Mouse (Mus musculus) brown adipose tissue, adult 24 weeks (tissue): ENCODE results near the gene Golt1b. TPM values are rescaled to one million over a fixed set of nuclear protein-coding genes. Genes with fewer than 3 reads are reported as not detected.

Source experiments
- H3K27ac ChIP-seq: fragments of 200-500 bp; replicated peaks from 2 replicates; pipeline ENCODE4 v1.5.1; 2012; ENCODE audit warnings: low read depth, mild to moderate bottlenecking, low read length
- H3K4me1 ChIP-seq: fragments of 200-500 bp; 2 replicates; pipeline ENCODE4 v1.6.1; 2012; ENCODE audit warnings: low read length, mixed read lengths; ENCODE audit not compliant: control insufficient read depth, insufficient read depth, insufficient read length
- H3K4me3 ChIP-seq: fragments of 200-500 bp; 2 replicates; pipeline ENCODE4 v1.5.1; 2012; ENCODE audit warnings: low read depth, mild to moderate bottlenecking, low read length, moderate library complexity; ENCODE audit not compliant: insufficient read depth
- polyA plus RNA-seq: library from polyadenylated mRNA; stranded (reverse); fragments of >200 nt; gene quantifications from 2 replicates; pipeline ENCODE4 v1.2.4, GENCODE M21; 2012; ENCODE audit not compliant: missing spikeins, insufficient read depth, insufficient read length

Golt1b gene
- polyA plus RNA-seq, 1 experiment, result 22.6 TPM

- no peaks in the 10 kb centered on the region for H3K4me1 ChIP-seq
- H3K4me3 ChIP-seq, result no peak overlapping the region
These were observed 26.8 kb downstream of the Golt1b start for GRCm38 (mm10) chr6:142413845-142414244.

GRCm38 (mm10) chr6:142414597-142414996, 27.6 kb downstream of the Golt1b start:
- H3K4me1 ChIP-seq, result no peaks in the 10 kb centered on the region
- no peak overlapping the region for H3K4me3 ChIP-seq
- H3K27ac ChIP-seq, result no peak overlapping the region

More at GRCm38 (mm10) chr6:142413845-142414244, 26.8 kb downstream of the Golt1b start:
- no peak overlapping the region for H3K27ac ChIP-seq

- no peak overlapping the region for H3K4me3 ChIP-seq
- H3K4me1 ChIP-seq, result no peaks in the 10 kb centered on the region
- no peak overlapping the region for H3K27ac ChIP-seq
These were observed 38.0 kb downstream of the Golt1b start for GRCm38 (mm10) chr6:142424976-142425375.

GRCm38 (mm10) chr6:142429072-142429471, 42.1 kb downstream of the Golt1b start:
- Histone ChIP-seq H3K4me1 (no peaks in the 10 kb centered on the region), H3K27ac (no peak overlapping the region), H3K4me3 (no peak overlapping the region)

GRCm38 (mm10) chr6:142451381-142451780, 64.4 kb downstream of the Golt1b start:
- Histone ChIP-seq H3K4me3 (no peak overlapping the region), H3K27ac (no peak overlapping the region), H3K4me1 (no peaks in the 10 kb centered on the region)

- H3K4me3 ChIP-seq, result no peak overlapping the region
- no peaks in the 10 kb centered on the region for H3K4me1 ChIP-seq
- H3K27ac ChIP-seq, result no peak overlapping the region
These were observed 66.3 kb downstream of the Golt1b start for GRCm38 (mm10) chr6:142453311-142453710.

Other genes starting within 250 kb of the Golt1b start
- gene Slco1a6, start 178.7 kb upstream of the Golt1b start, polyA plus RNA-seq, result not detected in 2 replicates
- gene Iapp, start 88.8 kb upstream of the Golt1b start, polyA plus RNA-seq, result not detected in 2 replicates
- not detected in 2 replicates for gene Slco1a5, start 64.2 kb upstream of the Golt1b start, polyA plus RNA-seq
- 4.9 and 6.6 TPM in 2 replicates for gene Pyroxd1, start 41.6 kb upstream of the Golt1b start, polyA plus RNA-seq
- 11.9 and 12.5 TPM in 2 replicates for gene Recql, start 134 bp upstream of the Golt1b start, polyA plus RNA-seq
- not detected in 2 replicates for gene Spx, start 26.2 kb downstream of the Golt1b start, polyA plus RNA-seq
- 111 and 151 TPM in 2 replicates for gene Gys2, start 85.9 kb downstream of the Golt1b start, polyA plus RNA-seq
- 1,125 and 1,392 TPM in 2 replicates for gene Ldhb, start 120.7 kb downstream of the Golt1b start, polyA plus RNA-seq
- 11.2 and 17.3 TPM in 2 replicates for gene Kcnj8, start 184.4 kb downstream of the Golt1b start, polyA plus RNA-seq